Comparison of ENCODE assay signal across 9 mouse cellular contexts in genomic region chr4:153484392-153484791, GRCm38 (mm10). TPM values are rescaled to one million over a fixed set of nuclear protein-coding genes. Genes with fewer than 3 reads are reported as not detected.
DNase-seq lines count a peak whose midpoint lies in the region; ATAC-seq and TF ChIP-seq lines count a peak whose summit lies in the region.
"Had no signal": no experiment of that assay in that cellular context is flagged by ENCODE, and none has a peak within 500 bp of the region (broad histone marks: within the 10 kb centered on the region; RNA-seq: fewer than 3 reads in every experiment).

No protein-coding gene starts in this region.

- no peak overlapping the region for H3K4me3 ChIP-seq in ES-Bruce4 (ENCODE audit: low read depth, low read length)
- peak overlapping the region; percentile 66 for H3K4me3 ChIP-seq in forebrain, embryonic 10.5 days
- H3K4me3 ChIP-seq in lung, adult 2 months (replicated peaks; ENCODE audit: extremely low read depth, low read depth, low read length) = no peak overlapping the region

- H3K9me3 ChIP-seq in ES-Bruce4 (replicated peaks; ENCODE audit: control insufficient read depth, insufficient read depth, low read length, poor library complexity, severe bottlenecking) = no peaks in the 10 kb centered on the region
- no peaks in the 10 kb centered on the region for H3K9me3 ChIP-seq in forebrain, embryonic 10.5 days

- no peak overlapping the region for H3K9ac ChIP-seq in ES-Bruce4 (ENCODE audit: low read depth, poor library complexity, severe bottlenecking)

- H3K36me3 ChIP-seq in ES-Bruce4 (ENCODE audit: control insufficient read depth, insufficient read depth, low read length, poor library complexity, severe bottlenecking) = no peaks in the 10 kb centered on the region
- H3K36me3 ChIP-seq in forebrain, embryonic 10.5 days (replicated peaks) = no peaks in the 10 kb centered on the region

- peaks cover 10% of the 10 kb centered on the region for H3K27me3 ChIP-seq in ES-Bruce4 (ENCODE audit: control insufficient read depth, insufficient read depth, low read length, poor library complexity, severe bottlenecking)
- H3K27me3 ChIP-seq in forebrain, embryonic 10.5 days (ENCODE audit: poor library complexity, severe bottlenecking) = peaks cover 85% of the 10 kb centered on the region

- H3K27ac ChIP-seq in ES-Bruce4 (ENCODE audit: insufficient read depth, low read length) = no peak overlapping the region
- H3K27ac ChIP-seq in forebrain, embryonic 10.5 days = peak overlapping the region; percentile 79; the same call in 1 of the 2 replicates

- no peak for TF ChIP-seq POLR2A in ES-Bruce4 (IDR thresholded peaks at IDR 0.05; ENCODE audit: insufficient read depth, low read length)
- TF ChIP-seq POLR2A in lung, adult 2 months (IDR thresholded peaks at IDR 0.05; ENCODE audit: borderline replicate concordance, extremely low read depth, low read depth, low read length) = no peak

- no peak for TF ChIP-seq EP300 in ES-Bruce4 (IDR thresholded peaks at IDR 0.05; ENCODE audit: insufficient read depth, low read depth, low read length)

- ATAC-seq in monocyte, adult 5-6 weeks (replicated peaks; ENCODE audit: insufficient number of reproducible peaks, low FRiP score, low TSS enrichment, poor library complexity, severe bottlenecking) = no peak

- no peaks in the 10 kb centered on the region for H3K4me1 ChIP-seq in ES-Bruce4 (ENCODE audit: control insufficient read depth, insufficient read depth, low read length)
- H3K4me1 ChIP-seq in forebrain, embryonic 10.5 days = peaks cover 69% of the 10 kb centered on the region
- no peaks in the 10 kb centered on the region for H3K4me1 ChIP-seq in lung, adult 2 months (ENCODE audit: control insufficient read depth, insufficient read depth, low read length)

- peak; percentile 15 for DNase-seq in c-Kit-positive CD71-positive TER-119-negative erythroid progenitor cells, embryonic 14.5 days (ENCODE audit: low read depth)
- peak; percentile 87 for DNase-seq in forebrain, embryonic 10.5 days (ENCODE audit: extremely low spot score, low spot score)
- peak; percentile 80 for DNase-seq in heart, postnatal 4 days
- peak; percentile 70 to 86 for DNase-seq in layer of hippocampus, adult 18-20 months (ENCODE audit: low spot score in 2 of 2)
- DNase-seq in lung, adult 2 months = peak; percentile 26
- peak; percentile 52 for DNase-seq in ovary, postnatal 36 days (ENCODE audit: low spot score)

- 0% methylated on average over 7 of the region's 7 CpGs for WGBS in forebrain, embryonic 10.5 days
- 3% methylated on average over 7 of the region's 7 CpGs for WGBS in lung, adult 2 months

- peak; percentile 73 for TF ChIP-seq CTCF in ES-Bruce4 (IDR thresholded peaks at IDR 0.05; ENCODE audit: low read depth, low read length)
- peak; percentile 43; the same call in 1 of the 2 replicates for TF ChIP-seq CTCF in lung, adult 2 months (IDR thresholded peaks at IDR 0.05; ENCODE audit: insufficient read depth, low read length)

RNA-seq across cellular contexts. Expression of gene Ajap1, which starts 1.8 kb away (rescaled TPM):
- polyA plus RNA-seq in ES-Bruce4 (2011; ENCODE audit: insufficient read depth, insufficient read length, low read depth, missing spikeins) = not detected in 2 replicates
- polyA plus RNA-seq in forebrain, embryonic 10.5 days (2016; fragmentation: Nextera tagmentation; extraction: Ambion mirVana) = 1.00 and 1.2 TPM in 2 replicates
- under 1 TPM; 0.09 to 0.50 TPM for total RNA-seq in heart, postnatal 4 days (2021)
- 10 to 100 TPM; 50.4 to 50.9 TPM for total RNA-seq in layer of hippocampus, adult 18-20 months (2021)
- polyA plus RNA-seq in lung, adult 2 months (2012; rRNA removed) = 0.34 and 0.57 TPM in 2 replicates
- not detected in 3 replicates for total RNA-seq in monocyte, adult 5-6 weeks (2017)
- total RNA-seq: MEL had no signal

Comparison
In these comparisons a context has a peak if more than half of its experiments do, and no peak if none do; other contexts are left out.
1. DNase-seq: peak in every context shown above with its lines; median percentile 87 in forebrain, embryonic 10.5 days; 80 in heart, postnatal 4 days; 78 in layer of hippocampus, adult 18-20 months; 52 in ovary, postnatal 36 days; 26 in lung, adult 2 months; 15 in c-Kit-positive CD71-positive TER-119-negative erythroid progenitor cells, embryonic 14.5 days.
2. RNA of gene Ajap1, which starts 1.8 kb away (total RNA-seq): 50.4 to 50.9 TPM in layer of hippocampus, adult 18-20 months; 0.09 to 0.50 TPM in heart, postnatal 4 days and not detected in monocyte, adult 5-6 weeks; every median in the first group is over 10 times any median in the second.